Mouse (Mus musculus) stomach, postnatal 0 days (tissue): ENCODE measurements around the gene Srebf1.

ENCODE experiments used
- CTCF ChIP-seq: IDR thresholded peaks from 2 replicates; pipeline ENCODE4 v1.5.1; 2016; ENCODE audit warnings: antibody characterized with exemption, low read depth, mild to moderate bottlenecking, moderate library complexity
- EP300 ChIP-seq: optimal IDR thresholded peaks from 2 replicates; pipeline ENCODE3; 2016; ENCODE audit warnings: antibody characterized with exemption

DNA sequence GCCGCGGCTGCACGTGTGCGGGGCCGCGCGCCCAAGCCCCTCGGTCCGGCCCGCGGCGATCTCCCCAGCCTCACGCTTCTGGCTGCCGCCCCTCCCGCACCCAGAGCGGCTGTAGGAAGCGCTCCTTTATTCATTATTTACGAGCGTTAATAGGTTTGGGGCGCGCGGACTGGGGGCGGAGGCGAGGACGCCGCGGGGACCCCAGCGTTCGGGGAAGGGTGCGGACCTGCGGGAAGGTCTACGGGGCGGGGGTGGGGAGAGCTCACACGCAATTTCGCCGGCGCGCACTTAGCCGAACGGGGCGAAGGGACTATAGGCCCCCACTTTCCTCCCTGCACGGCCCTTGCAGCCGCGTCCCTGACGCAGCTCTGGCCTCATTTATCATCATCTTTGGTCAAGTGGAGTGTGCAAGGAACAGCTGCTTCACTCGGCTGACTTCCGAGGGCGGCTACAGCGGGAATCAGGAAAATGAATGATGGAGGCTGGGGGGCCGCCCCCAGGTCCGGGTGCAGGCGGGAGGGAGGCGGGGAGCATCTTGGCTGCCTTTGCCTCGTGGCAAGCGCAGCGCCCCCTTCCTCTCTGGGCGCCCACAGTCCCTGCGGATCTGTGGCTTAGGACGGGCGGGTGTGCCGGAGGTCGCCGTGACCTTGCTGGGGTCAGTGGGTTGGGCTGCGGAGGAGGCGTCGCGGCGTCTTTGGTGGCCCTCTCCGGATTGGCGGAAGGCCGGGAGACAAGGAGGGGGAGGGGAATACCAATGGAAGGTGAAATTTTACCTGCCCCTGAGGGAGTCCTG lies 46.0 kb downstream of the Srebf1 start:
- TF ChIP-seq EP300 (no peak), CTCF (peak; percentile 61)
